Mouse (Mus musculus): Measurements from ENCODE around the gene Skap1. TPM values are rescaled to one million over a fixed set of nuclear protein-coding genes. Genes with fewer than 3 reads are reported as not detected.

Skap1 gene
- polyA plus RNA-seq (2012; rRNA removed), result 2.7 and 2.9 TPM in 2 replicates

DNA sequence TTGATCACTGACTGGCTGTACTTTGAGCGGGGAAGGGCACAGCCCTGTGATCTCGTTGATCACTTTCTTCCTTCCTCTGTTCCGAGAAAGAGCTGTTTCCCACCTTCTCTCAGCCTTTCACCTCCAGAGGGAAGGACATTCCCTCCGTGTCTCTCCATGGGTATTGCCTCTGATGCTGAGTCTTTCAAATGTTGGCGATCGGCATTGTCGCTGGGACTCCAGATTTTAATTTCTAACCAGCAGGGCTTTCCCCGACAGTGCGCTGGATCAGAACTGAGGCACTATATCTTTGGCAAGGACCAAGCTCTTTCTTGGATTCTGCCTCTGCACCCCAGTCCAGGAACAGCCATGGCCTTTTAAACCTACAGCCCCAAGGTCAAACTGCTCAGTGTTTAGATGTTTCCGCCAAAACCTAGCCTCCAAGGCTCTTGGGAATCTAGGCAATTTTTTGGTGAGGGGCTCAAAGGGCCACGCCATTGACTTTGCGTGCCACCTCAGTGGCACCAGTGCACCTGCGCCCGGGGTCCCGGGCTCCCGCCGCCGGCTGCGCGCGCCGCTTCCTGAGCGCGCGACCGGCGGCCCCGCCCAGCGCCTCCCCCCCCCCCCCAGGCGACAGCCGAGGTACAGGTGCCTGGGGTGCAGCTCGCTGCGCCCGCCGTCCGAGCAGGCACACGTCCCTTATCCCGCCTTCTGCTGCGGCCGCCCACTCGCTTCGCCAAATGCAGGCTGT lies at the start of gene Skap1:
Skap1 (plus strand) TSS at position 608 of the 730 bp plus-strand sequence.

DNA sequence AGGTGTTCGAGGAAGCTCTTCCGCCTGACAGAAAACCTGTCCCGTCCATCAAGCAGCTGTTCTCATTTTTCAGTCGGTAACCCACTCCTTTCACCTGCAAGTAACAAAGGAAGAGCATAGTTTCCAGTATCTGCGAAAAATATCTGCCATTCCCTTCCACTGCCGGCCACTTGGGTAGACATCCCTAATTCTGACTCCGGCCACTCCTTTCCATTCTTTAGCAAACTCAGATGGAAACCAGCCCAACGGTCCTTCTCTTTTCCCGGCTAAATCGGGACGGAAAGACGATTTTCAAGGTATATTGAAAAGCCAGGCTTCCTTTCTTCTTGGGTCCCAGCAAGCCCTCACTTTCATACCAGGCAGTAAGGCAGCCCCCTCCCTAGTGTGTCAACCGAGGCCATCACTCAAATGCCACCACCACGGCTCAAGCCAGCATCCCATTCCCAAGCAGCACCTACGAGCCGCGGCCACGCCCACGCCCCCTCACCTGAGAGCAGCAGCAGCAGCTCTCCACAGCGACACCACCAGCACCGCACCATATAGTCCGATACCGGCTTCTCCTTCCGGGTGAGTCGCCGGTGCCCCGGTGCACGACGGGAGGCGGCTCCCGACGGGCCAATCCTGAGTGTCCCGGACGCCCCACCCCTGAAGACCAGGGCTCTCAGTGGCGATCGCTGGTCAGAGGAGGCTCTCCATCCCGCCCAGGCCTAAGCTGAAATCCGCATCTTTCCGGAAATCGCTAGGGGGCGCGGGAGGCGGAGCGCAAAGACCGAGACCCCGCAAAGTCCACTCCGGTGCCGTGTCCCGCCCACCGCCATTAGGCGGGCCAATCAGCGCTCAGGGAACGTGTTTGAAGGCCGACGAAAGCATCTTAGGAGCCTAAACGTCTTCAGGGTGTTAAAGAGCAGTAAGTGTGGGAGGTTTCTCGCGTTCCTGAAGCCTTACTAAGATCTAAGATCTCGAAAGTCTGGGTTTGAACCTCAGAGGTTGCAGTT lies 312.9 kb downstream of the Skap1 start, which contains the start of gene Snx11:
Snx11 (minus strand) TSS at position 592 of the 995 bp plus-strand sequence.

DNA sequence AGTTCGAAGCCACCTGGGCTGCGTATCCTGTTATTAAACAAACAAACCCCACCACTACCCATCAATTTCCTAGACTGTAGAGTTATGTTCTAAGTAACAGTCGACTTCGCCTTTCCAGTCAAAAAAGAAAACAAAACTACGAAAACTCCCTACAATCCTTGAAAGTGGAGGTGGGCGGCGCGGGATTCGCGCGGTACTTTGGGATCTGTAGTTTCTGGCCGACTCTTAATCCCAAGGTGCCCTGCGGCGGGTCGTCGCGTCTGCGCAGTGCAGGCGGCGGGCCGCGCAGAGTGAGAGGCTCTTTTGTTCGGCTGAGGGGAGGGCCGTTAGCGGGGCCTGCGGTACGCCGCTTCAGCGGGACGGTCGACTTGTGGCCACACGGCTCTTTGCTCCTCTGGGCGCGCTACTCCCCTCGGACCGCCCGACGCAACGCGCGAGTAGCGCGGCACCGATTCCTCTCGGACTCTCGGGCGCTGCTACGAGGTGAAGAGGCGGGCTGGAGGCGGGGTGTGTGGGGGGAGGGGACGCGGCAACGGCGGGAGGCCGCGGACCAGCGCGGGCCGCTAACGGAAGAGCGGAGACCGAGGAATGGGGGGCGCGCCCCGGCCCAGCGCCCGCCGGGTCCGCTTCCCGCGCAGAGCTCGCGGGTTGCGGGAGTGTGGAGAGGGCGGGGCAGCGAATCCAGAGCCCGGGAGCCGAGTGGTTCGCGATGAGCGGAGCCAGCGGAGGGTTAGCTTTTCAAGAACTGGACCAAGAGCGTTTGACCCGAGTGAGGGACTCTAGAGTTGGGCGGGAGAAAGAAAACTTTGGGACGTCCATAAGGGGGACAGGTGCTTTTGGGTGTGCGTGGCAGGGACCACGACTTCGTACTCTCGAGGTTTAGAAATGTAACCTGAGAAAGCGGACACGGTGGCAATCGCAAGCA lies 324.7 kb downstream of the Skap1 start, which contains the start of gene Cbx1:
Cbx1 (plus strand) TSS at position 257 of the 925 bp plus-strand sequence.

Other genes with a start within 250 kb of the Skap1 start
- 0.03 TPM in 2 replicates for gene Hoxb9, start 193.1 kb upstream of the Skap1 start, polyA plus RNA-seq (2012; rRNA removed)
- 0.06 TPM in 1 of 2 replicates, not detected in the other for gene Hoxb8, start 182.7 kb upstream of the Skap1 start, polyA plus RNA-seq (2012; rRNA removed)
- 0.17 TPM in 1 of 2 replicates, not detected in the other for gene Hoxb7, start 178.0 kb upstream of the Skap1 start, polyA plus RNA-seq (2012; rRNA removed)
- gene Hoxb6, start 172.1 kb upstream of the Skap1 start, polyA plus RNA-seq (2012; rRNA removed), result 0.21 TPM in 1 of 2 replicates, not detected in the other
- gene Hoxb5, start 161.3 kb upstream of the Skap1 start, polyA plus RNA-seq (2012; rRNA removed), result 0.04 and 0.12 TPM in 2 replicates
- 0.04 and 0.09 TPM in 2 replicates for gene Hoxb4, start 146.3 kb upstream of the Skap1 start, polyA plus RNA-seq (2012; rRNA removed)
- gene Hoxb3, start 141.3 kb upstream of the Skap1 start, polyA plus RNA-seq (2012; rRNA removed), result 0.23 and 1.9 TPM in 2 replicates
- 0.27 and 1.5 TPM in 2 replicates for gene Hoxb2, start 114.1 kb upstream of the Skap1 start, polyA plus RNA-seq (2012; rRNA removed)
- not detected in 2 replicates for gene Hoxb1, start 98.8 kb upstream of the Skap1 start, polyA plus RNA-seq (2012; rRNA removed)